Mouse (Mus musculus) bone marrow macrophage, adult 2 months (primary cell): ENCODE measurements around the gene Prr14.

Source experiments
- CTCF ChIP-seq: IDR thresholded peaks from 2 replicates; pipeline ENCODE4 v1.5.1; 2012; ENCODE audit warnings: low read depth, mild to moderate bottlenecking, low read length, moderate library complexity
- POLR2A ChIP-seq: IDR thresholded peaks from 2 replicates; pipeline ENCODE4 v1.6.1; 2012; ENCODE audit warnings: mild to moderate bottlenecking, low read depth, low read length, borderline replicate concordance

DNA sequence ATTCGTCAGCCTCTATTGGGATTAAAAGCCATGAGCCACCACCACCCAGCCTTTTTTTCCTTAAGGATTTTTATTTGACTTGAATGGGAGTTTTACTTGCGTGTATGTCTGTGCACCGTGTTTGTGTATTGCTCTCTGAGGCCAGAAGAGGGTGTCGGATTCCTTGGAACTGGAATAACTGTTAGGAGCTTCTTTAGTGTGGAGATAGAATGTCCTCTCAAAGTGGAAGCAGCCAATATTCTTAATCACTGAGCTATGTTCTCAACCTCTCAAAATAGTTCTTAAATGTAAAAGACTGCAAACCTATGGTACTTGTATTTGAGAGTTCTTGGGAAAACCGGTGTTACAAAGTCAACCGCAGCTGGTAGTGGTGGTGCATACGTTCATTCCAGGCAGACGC is 51.8 kb downstream of the Prr14 start:
- no peak for TF ChIP-seq CTCF
- TF ChIP-seq POLR2A = no peak
